Mouse (Mus musculus): ENCODE data around the gene Slc25a25. TPM values are rescaled to one million over a fixed set of nuclear protein-coding genes. Genes with fewer than 3 reads are reported as not detected.

Slc25a25 gene
- polyA plus RNA-seq, 1 experiment = 12.8 TPM

DNA sequence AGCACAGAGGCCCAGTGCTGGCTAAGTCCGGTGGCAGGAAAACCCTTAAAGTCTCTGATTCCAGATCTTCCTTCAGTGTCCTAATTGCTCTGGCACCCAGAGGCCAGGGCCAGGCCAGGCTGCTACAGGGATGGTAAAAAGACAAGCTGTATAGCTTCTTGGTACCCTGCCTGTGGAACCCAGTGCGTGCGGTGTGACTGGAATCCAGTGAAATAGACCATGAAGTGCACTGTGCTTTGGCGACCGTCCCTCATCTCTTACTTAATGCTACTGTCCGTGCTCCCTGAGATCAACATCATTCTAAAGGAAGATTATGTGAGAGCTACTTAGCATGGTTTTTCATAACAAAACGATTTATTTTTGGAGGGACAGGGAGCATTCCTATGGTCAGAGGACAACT, 39.8 kb downstream of the Slc25a25 start:
- TF ChIP-seq CTCF (IDR thresholded peaks at IDR 0.05; ENCODE audit: low read depth, low read length) (no peak), POLR2A (IDR thresholded peaks at IDR 0.05; ENCODE audit: insufficient read depth, low read length) (no peak), EP300 (IDR thresholded peaks at IDR 0.05; ENCODE audit: insufficient read depth, low read depth, low read length) (no peak)
- H3K27me3 ChIP-seq (ENCODE audit: control insufficient read depth, insufficient read depth, low read length, poor library complexity, severe bottlenecking) = no peaks in the 10 kb centered on the region
- H3K4me1 ChIP-seq (ENCODE audit: control insufficient read depth, insufficient read depth, low read length) = no peaks in the 10 kb centered on the region
- H3K9ac ChIP-seq (ENCODE audit: low read depth, poor library complexity, severe bottlenecking) = no peak overlapping the region
- no peaks in the 10 kb centered on the region for H3K9me3 ChIP-seq (replicated peaks; ENCODE audit: control insufficient read depth, insufficient read depth, low read length, poor library complexity, severe bottlenecking)
- H3K36me3 ChIP-seq (ENCODE audit: control insufficient read depth, insufficient read depth, low read length, poor library complexity, severe bottlenecking) = peaks cover 4% of the 10 kb centered on the region
- H3K4me3 ChIP-seq (ENCODE audit: low read depth, low read length) = no peak overlapping the region
- H3K27ac ChIP-seq (ENCODE audit: insufficient read depth, low read length) = no peak overlapping the region

DNA sequence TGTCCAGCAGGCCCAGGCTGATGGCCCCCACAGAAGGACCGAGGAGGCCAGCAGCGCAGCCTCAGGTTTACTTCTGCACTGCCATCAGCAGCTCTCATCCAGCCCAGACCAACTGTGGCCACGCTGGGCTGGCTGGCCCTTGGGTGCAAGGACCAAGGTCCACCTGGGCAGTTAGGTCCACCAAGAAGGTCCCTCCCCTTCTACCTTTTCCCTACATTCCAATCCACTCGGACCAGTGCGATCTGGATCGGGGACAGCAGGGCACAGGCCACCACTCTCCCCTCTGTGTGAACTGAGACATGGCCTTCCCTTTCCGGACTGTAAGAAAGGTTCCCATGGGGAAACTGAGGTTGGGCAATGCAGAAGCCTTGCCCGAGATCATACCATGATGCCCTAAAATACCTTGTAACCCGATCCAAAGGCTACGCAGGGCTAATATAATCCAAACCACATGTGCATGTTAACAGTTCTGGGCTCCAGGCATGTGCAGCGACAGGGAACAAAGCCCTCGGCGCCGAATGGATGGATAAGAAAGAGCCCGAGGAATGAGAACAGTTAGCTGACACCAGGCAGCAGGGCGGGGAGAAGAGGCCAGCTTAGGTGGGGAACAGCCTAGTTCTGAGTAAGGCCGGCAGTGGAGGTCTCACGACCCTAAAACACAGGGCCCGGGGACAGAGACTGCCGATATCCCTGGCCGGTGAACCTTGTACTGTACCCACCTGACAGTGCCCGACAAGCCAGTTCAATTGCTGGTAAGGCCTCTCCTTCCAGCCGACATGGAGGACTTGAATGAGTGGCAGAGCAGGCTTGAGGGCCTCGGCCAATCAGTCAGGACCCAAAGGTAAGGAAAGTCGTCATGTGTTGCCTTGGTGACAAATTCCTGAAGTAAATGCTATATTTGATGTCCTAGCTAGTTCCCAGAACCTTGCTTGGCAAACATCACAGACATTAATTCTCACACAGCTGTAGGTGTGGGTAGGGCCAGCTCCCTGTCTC, 42.5 kb downstream of the Slc25a25 start:
- H3K27ac ChIP-seq (ENCODE audit: insufficient read depth, low read length) = no peak overlapping the region
- H3K9ac ChIP-seq (ENCODE audit: low read depth, poor library complexity, severe bottlenecking) = no peak overlapping the region
- no peaks in the 10 kb centered on the region for H3K27me3 ChIP-seq (ENCODE audit: control insufficient read depth, insufficient read depth, low read length, poor library complexity, severe bottlenecking)
- no peak overlapping the region for H3K4me3 ChIP-seq (ENCODE audit: low read depth, low read length)
- no peaks in the 10 kb centered on the region for H3K9me3 ChIP-seq (replicated peaks; ENCODE audit: control insufficient read depth, insufficient read depth, low read length, poor library complexity, severe bottlenecking)
- H3K36me3 ChIP-seq (ENCODE audit: control insufficient read depth, insufficient read depth, low read length, poor library complexity, severe bottlenecking) = no peaks in the 10 kb centered on the region
- no peak for TF ChIP-seq CTCF (IDR thresholded peaks at IDR 0.05; ENCODE audit: low read depth, low read length)
- no peak for TF ChIP-seq POLR2A (IDR thresholded peaks at IDR 0.05; ENCODE audit: insufficient read depth, low read length)
- no peak for TF ChIP-seq EP300 (IDR thresholded peaks at IDR 0.05; ENCODE audit: insufficient read depth, low read depth, low read length)
- H3K4me1 ChIP-seq (ENCODE audit: control insufficient read depth, insufficient read depth, low read length) = no peaks in the 10 kb centered on the region

DNA sequence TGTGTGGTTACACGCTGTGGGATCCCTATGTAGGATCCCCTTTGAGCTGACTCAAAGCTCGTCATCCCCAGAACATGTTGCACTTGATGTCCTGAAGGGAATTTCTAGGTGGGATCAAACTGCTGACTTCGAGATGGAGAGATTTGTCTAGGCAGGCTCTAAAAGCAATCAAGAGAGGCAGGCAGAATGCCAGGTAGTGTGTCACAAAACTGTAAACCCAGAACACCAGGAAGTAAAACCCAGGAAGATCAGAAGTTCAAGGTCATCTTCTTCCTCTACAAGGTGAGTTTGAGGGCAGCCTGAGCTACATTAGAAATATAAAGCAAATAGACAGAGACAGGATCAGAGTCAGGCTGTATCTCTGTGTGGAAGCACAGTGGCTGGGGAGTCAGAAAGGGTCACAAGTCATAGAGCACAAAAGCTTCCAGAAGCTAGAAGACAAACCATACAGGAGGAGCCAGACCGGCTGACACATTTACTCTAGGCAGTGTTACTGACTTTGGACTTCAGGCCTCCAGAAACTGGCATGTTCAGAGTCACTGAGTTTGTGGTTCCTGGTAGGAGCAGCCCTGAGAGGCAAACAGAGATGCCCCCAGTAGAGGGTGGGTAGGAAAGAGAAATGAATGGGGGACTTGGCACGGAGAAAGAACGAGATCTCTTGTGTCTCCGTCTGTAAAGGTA, 44.0 kb downstream of the Slc25a25 start:
- Histone ChIP-seq H3K9ac (ENCODE audit: low read depth, poor library complexity, severe bottlenecking) (no peak overlapping the region), H3K36me3 (ENCODE audit: control insufficient read depth, insufficient read depth, low read length, poor library complexity, severe bottlenecking) (no peaks in the 10 kb centered on the region), H3K4me1 (ENCODE audit: control insufficient read depth, insufficient read depth, low read length) (peaks cover 6% of the 10 kb centered on the region), H3K4me3 (ENCODE audit: low read depth, low read length) (no peak overlapping the region), H3K9me3 (replicated peaks; ENCODE audit: control insufficient read depth, insufficient read depth, low read length, poor library complexity, severe bottlenecking) (no peaks in the 10 kb centered on the region), H3K27me3 (ENCODE audit: control insufficient read depth, insufficient read depth, low read length, poor library complexity, severe bottlenecking) (no peaks in the 10 kb centered on the region), H3K27ac (ENCODE audit: insufficient read depth, low read length) (no peak overlapping the region)
- no peak for TF ChIP-seq EP300 (IDR thresholded peaks at IDR 0.05; ENCODE audit: insufficient read depth, low read depth, low read length)
- no peak for TF ChIP-seq CTCF (IDR thresholded peaks at IDR 0.05; ENCODE audit: low read depth, low read length)
- no peak for TF ChIP-seq POLR2A (IDR thresholded peaks at IDR 0.05; ENCODE audit: insufficient read depth, low read length)

- H3K36me3 ChIP-seq (ENCODE audit: control insufficient read depth, insufficient read depth, low read length, poor library complexity, severe bottlenecking) = no peaks in the 10 kb centered on the region
- no peak overlapping the region for H3K9ac ChIP-seq (ENCODE audit: low read depth, poor library complexity, severe bottlenecking)
- H3K4me1 ChIP-seq (ENCODE audit: control insufficient read depth, insufficient read depth, low read length) = peaks cover 6% of the 10 kb centered on the region
- H3K27me3 ChIP-seq (ENCODE audit: control insufficient read depth, insufficient read depth, low read length, poor library complexity, severe bottlenecking) = no peaks in the 10 kb centered on the region
- no peaks in the 10 kb centered on the region for H3K9me3 ChIP-seq (replicated peaks; ENCODE audit: control insufficient read depth, insufficient read depth, low read length, poor library complexity, severe bottlenecking)
- H3K27ac ChIP-seq (ENCODE audit: insufficient read depth, low read length) = no peak overlapping the region
- no peak overlapping the region for H3K4me3 ChIP-seq (ENCODE audit: low read depth, low read length)
- TF ChIP-seq CTCF (IDR thresholded peaks at IDR 0.05; ENCODE audit: low read depth, low read length) = peak; percentile 99
- no peak for TF ChIP-seq POLR2A (IDR thresholded peaks at IDR 0.05; ENCODE audit: insufficient read depth, low read length)
Observed at GRCm38 (mm10) chr2:32404663-32405062, 46.6 kb downstream of the Slc25a25 start.

DNA sequence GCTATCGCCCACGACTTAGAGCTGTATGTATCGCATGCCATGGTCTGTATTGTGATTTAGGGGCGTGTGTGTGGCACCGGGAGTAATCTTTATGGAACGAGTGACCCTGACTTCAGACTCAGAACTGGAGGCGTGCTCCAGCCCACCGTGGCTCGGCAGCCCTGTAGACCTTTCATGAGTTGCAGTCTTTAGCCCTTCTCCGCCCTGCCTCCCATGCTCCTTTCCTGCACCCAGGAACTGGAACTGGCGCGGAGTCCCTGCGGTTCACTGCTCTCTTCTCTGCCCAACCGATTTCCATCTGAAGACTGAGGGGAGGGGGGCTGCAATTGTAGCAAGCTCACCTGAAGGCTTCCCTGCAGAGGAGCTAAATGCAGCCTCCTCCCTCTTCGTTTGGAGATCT, 54.5 kb downstream of the Slc25a25 start:
- TF ChIP-seq CTCF (IDR thresholded peaks at IDR 0.05; ENCODE audit: low read depth, low read length) (no peak), EP300 (IDR thresholded peaks at IDR 0.05; ENCODE audit: insufficient read depth, low read depth, low read length) (no peak), POLR2A (IDR thresholded peaks at IDR 0.05; ENCODE audit: insufficient read depth, low read length) (no peak)
- Histone ChIP-seq H3K4me3 (ENCODE audit: low read depth, low read length) (peak overlapping the region; percentile 89), H3K27me3 (ENCODE audit: control insufficient read depth, insufficient read depth, low read length, poor library complexity, severe bottlenecking) (no peaks in the 10 kb centered on the region), H3K27ac (ENCODE audit: insufficient read depth, low read length) (no peak overlapping the region), H3K4me1 (ENCODE audit: control insufficient read depth, insufficient read depth, low read length) (no peaks in the 10 kb centered on the region), H3K9ac (ENCODE audit: low read depth, poor library complexity, severe bottlenecking) (peak overlapping the region; percentile 65), H3K9me3 (replicated peaks; ENCODE audit: control insufficient read depth, insufficient read depth, low read length, poor library complexity, severe bottlenecking) (no peaks in the 10 kb centered on the region; the same call in 1 of the 2 replicates), H3K36me3 (ENCODE audit: control insufficient read depth, insufficient read depth, low read length, poor library complexity, severe bottlenecking) (no peaks in the 10 kb centered on the region)
